Mouse (Mus musculus) ovary, postnatal 10 days (tissue): ENCODE results near the gene Ugp2.

Experiments
- DNase-seq: peaks from one replicate; pipeline ENCODE4 v3.0.0; 2022; ENCODE audit warnings: low spot score

The Ugp2 gene

DNA sequence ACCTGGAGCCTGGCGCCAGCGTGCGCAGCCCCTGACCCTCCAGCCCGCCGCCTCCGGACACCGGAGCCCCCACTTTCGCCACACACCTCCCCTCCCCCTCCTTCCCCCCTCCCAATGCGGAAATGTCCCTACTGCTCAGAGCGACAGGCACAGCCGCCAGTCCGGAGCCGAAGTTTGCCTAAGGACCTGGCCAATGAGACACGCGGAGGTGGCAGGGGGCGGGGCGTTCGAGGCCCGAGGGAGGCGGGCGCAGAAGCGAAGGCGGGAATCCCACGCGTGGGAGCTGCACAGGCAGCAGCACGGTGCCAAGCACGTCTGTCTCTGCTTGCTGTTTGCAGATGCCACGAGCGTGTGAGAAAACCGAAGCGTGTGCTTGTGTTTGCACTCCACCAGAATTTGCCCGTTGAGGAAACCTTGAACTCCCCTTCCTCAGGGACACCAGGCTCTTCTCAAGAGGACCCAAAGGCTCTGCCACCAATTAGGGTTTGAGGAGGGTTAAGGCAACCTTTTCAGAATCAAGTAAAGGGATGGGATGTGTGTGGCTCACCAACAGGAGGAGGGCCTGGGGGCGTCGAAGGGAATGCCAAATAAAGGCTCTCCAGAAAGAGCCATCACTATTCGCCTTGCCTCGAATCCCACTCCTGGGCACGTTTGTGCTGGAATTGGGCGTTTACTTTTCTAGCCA, at the start of gene Ugp2:
TSS of gene Ugp2 (minus strand) at position 80 of the 685 bp plus-strand sequence.
- peak; percentile 97 for DNase-seq

DNA sequence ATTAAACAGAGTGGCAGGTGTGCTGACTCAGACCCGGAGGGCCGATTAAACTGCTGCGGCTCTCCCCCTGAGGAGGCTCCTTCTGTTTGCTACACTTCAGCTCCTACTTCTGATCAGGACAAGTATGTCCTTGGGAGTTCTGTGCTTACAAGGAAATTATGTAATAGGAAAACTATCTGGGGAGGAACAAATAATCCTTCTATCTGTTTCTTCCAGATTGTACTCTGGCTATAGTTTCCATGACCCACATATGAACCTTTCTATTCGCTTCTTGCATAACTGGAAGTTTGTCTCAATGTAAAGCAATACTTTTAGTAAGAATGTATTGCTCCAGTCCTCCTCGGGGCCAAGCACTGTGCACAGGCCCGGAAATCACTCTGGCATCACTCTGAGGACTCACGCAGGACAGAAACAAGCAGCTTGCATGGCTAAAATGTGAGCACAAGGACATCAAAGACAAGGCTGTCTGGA, 43.9 kb upstream of the Ugp2 start:
- no peak for DNase-seq

DNA sequence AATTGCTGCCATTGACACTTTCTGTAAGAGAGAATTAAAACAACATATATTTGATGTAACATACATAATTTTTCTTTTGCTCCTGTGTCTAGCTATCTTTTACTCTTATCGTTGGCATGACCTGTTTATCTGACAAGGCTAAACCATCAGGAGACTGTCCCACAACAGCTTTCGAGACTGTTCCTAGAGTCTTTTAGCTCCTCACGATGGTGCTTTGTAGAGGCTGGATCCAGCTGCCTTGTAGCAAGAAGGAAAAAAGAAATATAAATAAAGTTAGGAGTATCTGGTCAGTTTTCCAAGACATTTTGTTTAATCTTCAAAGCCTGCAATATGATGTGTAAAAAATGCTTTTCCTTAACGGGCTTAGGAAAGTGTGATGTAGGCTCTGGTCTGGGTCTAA, 35.7 kb upstream of the Ugp2 start:
- DNase-seq, result no peak

DNA sequence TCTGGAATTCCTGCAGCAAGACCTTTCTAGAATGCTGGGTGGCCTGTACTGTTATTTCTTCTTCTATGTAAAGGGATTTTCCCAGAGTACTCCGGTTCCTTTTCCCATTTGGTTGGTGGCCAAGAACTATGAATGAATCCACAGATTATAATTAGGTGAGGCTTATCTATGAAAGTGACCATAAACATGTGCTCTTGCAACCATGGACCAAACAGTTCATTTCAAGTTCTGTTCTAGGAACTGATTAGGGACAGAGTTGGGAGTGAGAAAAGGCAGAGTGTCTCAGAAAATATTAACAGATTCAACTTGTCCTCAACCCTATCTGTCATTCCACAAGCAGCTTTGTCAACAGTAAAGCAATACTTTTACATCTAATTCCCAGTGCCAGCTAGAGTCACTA, 35.1 kb upstream of the Ugp2 start:
- DNase-seq, result no peak

DNA sequence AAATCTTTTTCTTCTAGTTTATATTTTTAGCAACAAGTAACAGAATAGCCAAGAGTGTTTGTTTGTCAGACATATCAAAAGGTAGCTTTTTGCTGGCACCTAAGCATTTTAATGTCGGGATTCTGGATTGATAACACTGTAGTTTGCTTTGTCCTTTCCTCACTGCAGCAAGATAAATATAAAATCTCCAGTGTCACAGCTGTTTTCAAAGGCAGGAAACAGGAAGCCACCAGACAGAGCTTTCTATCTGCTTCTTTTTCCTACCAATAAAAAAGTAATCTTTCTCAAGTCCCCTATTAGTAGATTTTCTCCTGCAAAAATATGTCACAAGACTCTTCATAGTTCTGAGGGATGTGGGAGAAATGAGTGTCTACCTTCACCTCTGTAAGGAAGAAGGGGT, 32.9 kb upstream of the Ugp2 start:
- no peak for DNase-seq

DNA sequence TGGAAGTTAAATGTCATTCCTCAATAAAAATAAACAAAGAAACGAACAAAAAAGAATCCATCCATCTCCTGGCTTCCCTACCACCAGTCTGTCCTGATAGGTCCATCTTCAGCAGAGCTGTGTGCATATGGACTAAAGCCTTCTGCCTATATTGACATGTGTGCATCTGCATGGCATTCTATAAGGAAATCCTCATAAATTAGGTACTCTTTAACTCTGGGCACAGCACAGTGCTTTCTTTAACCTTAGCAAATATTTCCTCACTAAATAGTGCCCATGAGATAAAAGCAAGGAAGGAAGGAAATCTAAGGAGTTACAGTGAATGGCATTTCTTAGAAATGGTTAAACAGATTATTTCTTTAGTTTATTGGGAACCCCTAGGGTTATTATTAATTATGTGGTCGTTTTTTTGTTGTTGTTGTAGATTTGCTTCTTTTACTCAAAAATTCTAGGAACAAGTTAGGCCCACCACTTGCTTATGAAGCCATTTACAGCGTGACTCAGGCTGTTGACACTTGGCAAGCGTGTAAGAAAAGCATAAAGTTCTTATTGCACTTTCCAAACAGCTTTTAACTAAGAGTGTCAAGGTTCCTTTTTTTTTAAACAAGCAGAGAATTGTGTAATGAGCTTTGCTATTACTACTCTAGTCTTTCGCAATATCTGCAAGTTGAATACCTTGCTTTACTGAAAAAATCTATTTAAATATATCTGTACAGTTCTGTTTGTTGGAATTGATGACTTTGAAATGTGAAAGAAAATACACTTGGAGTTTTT, 31.7 kb upstream of the Ugp2 start:
- DNase-seq, result no peak

DNA sequence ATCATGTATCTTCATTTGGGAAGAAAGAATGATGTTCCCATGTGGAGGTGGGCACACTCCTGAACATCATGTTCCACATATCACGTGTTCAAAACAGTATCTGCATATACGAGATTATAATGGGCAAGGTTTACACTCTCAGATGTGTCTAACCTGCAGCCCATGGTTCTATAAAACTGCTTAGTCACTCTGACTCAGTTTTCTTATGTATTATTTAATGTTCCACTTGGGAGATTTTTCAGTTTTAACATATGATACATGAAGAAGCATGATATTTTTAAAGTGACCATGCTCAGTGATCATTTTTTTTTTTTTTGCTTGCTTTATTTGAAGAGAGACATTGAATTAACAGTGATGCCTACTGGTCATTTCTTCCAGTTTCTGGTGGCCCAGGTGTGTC, 30.2 kb upstream of the Ugp2 start:
- DNase-seq, result no peak

DNA sequence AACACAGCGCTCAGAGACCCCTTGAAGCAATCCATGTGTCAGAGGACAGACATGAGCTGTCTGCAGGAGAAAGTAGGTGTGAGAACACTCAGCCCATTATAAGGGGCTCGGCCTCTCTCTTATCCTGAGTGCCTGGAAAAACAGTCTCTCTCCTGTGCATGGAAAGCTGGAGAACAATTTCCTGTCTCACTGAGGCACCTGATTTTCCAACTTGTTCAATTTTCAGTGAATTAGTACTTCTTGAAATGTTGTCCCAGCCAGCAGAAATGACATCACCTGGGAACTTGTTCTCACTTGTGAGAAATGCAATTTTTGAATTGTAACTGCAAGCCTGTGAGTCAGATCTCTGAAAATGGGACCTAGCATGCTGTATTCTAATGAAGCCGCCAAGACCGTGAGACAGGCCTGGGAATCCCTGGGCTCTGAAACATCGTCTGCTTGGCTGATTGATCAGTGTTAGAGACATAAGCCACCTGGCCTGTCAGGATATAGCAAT, 28.2 kb upstream of the Ugp2 start:
- no peak for DNase-seq

DNA sequence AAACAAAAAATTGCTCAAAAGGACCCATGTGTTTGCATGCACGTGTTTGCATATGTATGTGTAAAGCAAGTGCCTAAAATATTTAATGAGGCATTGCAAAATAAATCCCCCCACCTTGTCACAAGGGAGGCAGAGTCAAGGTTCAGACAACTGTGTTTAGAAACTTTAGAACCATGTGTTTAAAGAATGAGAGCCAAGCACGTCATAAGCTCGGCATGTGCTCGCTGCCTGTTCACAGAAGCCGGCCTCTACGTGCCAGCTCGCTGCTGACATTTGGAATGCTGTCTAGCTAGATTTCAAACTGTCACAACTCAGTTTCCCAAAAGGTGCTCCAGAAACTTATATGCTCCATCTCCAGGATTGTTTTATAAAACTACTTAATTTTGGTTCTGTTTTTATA, 27.5 kb upstream of the Ugp2 start:
- DNase-seq, result no peak

DNA sequence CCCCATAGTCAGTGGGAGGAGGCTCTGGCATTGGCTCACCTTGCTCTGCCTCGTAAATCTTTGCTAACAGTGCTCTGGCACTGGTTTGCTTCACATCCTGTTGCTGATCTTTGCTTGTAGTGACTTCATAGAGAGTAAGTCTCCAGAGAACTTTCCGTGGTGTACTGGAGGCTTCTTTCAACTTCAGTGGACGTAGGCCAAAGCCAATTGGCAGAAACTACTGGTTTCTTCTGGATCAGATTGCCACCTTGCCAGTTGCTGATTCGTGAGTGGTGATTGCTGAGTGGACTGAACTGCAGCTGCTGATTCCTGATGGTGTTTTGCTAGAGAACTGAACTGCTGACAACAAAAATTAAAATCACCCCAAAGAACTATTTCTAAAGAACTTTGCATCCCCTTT, 15.8 kb upstream of the Ugp2 start:
- DNase-seq, result no peak

DNA sequence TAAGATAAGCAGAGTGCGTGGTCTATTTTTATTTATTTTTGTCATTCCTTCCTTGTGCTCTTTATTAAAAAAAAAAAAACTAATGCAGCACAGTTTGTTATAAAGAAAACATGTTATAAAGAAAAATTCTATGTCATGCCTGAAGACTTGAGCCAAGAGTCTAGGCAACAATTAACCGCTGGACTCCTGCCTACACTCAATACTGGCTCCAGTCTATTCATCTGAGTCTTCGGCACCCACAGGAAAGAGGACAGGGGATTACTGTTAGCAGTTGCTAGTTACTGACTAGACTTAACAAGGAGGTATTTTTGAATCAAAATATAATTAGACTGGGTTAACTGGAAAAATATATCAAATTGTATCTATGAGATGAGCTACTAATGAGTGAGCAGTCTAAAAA, 3.1 kb upstream of the Ugp2 start:
- DNase-seq, result no peak

DNA sequence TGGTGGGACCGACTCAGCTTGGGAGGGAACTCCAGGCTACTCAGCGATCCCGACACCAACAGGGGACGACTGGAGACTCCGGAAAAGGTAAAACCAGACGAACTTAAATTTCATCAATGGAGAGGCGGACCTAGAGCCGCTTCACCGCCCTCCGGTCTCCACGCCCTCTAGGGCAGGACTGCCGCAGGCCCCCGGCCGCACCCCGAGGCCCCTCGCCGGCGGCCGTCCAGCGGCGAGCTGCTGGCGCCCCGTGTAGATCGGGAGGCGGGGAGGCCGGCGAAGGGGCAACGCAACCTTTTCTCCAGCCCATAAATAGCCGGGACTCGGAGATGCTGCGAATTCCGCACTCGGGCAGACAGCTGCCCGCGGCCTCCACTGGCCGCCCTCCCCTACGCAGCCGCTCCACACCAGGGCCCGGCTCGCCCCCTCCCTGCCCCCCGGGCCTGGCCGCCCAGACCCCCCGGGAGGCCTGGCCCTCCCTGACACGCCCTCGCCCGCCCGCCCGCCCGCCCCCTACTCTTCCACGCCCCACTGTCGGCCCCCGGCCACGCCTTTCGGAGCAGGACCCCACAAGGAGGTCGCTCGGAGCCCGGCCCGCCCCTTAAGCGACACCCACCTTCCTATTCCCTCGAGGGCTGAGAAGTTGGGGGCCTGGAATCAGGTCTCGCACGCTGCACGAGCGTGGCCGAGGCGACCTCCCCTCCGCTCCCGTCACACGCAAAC, 441 bp downstream of the Ugp2 start:
- peak; percentile 59 for DNase-seq

DNA sequence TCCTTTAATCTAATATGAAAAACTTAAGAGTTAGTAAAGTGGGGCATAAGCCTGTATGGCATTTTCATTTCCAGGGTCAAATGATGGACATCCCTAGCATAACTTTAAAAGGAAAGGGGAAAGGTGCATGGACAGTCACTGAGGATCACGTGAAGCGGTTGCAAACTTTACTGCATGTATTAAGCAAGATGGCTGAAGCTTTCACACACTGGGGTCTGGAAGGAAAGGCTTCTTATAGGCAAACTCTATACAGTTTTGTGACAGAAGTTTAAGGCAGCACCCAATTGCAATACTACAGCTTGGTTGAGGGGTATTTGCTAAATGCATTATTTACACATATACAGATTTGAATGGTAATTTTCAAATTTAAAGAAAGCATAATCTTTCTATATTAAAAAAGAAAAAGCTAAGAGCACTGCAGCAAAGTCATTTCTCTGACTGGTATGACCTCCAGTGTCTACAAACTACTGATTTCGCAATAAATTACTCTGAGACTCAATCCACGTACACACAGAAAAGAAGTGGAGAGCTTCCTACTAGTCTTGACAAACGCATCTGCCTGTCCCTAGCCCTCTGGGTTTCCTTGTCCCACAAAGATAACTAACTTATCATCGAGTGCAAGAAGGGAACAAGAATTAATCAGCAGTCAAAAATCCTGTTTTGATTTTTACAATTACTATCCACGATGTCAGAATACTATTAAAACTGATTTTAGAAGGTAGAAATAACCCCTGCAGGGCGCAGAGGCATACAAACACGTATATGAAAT, 1.6 kb downstream of the Ugp2 start:
- DNase-seq, result no peak

DNA sequence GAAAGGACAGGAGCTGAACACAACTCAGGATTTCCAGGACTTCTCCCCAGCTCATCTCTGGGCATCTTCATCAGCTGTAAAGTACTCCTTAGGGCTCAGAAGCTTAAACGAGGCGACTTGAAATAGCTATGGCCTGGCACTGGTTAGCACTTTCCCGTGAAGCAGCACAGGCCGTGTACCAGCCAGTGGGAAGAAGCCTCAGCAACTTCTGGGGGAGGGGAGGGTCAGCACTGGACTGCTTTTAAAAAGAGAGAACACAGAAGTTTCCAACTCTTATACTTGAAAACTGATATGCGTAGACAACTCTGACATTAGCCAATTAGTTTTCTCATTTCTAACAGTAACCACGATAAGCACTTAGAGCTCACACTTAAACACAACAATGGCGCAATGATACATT, 2.5 kb downstream of the Ugp2 start:
- no peak for DNase-seq

DNA sequence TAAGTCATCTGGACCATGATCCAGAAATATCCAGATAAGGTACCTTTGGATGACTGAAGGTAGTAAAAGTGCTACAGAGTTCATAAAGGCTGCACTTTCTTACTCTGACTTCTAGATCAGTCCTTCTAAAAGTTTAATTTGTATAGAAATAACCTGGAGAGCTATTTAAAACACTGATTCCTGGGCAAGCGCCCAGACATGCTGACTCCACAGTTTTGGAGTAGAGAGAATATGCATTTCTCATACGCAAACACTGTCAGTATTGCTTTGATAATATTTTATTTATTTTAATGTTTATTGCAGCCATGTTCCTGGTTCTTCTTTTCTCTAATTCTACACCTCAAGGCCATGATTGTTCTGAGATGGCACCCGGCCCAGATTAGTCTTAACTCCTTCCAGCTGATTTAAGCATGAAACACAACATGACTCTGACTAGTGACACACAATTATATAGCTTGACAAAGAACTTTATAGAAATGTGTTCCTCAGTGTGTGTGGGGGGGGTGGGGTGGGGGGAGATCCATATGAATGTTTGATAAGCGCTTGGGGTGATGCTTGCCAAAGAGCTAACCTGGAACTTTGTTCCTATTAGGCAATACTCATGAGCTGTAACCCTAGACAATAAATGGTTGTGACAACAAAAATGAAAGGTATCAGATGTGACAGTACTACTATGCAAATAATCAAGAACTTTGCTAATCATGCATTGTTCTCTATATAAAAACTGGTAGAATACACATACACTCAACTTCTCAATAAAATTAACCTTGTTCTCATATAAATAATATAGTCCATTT, 7.7 kb downstream of the Ugp2 start:
- DNase-seq, result no peak

DNA sequence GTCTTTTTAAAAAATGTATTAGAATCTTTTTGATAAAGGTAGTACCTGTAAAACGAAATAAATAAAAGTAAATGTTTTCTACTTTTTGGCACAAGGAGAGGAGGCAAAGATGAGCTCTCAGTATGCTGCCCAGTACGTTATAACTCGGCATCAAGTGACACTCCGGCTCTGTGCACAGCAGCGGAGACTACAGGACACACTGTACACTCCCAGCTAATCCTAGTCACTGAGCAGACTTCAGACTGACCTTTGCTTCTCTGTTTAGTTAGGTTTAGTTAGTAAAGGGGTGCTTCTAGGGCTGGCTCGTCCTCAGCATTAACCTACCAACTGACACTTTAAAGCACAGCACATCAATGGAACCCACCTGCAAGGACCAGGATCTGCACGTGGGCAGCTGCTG, 19.7 kb downstream of the Ugp2 start:
- DNase-seq, result no peak

DNA sequence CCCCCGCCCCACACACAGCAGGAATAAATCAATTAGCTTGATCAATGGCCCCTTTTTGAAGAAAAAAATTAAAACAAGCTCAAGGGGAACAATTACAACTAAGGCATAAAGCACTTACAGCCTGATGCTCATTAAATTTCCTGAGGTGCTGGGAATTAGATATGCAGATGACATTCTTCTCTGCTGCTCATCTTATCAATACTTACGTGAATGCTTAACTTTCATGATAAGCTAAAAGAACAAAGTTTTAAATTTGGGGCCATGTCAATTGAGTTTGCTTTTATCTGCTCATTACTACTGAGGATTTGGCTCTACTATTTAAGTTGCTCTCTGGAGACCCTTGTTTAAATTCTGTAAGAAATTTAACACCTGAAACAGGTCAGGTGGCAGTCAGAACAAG, 22.1 kb downstream of the Ugp2 start:
- no peak for DNase-seq

DNA sequence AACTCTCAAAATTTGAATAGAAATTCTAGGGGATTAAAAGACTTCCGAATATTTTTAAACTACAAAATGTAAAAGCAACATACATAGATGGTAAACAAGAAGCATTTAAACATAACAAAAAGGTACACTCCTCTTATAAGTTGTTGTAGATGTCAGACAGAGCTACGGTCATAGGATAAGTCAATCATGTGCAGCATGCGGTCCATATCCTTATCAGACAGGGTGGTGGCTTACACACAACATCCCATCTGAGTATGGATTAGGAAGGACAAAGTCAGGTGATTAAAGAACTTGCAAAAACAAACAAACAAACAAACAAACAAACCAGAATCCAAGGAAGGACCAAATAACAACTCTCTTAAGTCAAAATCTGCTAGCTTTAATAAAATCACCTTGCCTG, 25.0 kb downstream of the Ugp2 start:
- DNase-seq, result no peak

DNA sequence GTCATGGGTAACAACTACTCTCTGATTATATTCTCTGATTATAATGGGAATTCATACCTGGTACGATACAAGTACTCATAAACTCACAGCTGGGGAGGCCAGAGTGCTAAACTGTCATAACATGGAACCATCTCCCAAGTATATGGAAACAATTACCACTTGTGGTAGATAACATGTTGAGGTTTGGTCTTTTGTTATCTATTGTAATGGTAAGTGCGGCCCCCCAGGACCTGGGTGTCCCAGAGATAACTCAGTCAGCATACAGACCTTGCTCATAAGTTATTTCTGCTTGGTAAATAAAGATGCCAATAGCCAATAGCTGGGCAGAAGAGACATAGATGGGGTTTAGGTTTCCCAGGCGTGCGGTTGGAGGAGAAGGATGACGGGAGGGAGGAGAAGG, 27.5 kb downstream of the Ugp2 start:
- DNase-seq, result no peak

DNA sequence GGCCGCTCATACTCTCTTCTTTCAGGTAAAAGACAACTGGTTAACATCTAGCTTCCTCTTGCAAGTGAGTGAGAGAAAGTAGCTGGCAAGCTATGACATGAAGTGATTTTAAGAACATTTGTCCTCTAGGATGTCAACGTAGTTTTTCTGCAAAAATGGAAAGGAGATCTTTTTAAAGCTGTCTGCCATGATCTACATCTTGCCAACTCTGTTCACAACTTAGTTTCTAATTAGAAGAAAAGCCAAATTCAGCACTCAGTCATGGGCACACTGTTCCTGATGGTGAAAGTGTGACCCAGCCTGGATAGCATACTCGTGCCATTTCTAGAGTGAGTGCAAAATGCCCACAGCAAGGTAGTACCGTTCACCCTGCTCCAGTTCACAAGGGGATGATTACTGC, 31.9 kb downstream of the Ugp2 start:
- DNase-seq, result no peak

DNA sequence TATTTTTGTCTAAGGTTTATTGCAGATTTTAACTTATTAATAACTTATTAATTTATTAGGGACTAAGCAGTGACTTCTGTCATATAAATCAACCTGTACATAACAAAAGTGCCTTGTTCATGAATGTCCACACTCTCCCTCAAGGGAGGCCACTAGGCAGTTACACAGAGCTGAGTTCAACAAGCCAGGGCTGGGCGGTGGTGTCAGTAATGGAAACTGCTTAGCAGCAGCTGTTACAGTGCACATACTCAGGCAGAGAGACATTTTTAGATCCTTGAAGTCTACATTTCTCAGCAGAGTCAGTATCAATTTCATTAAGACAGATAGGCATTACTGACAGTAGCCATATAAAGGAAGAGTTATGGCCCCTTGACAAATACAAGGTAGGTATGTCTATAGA, 33.1 kb downstream of the Ugp2 start:
- no peak for DNase-seq
